Mouse (Mus musculus) thymus, adult 2 months (tissue): ENCODE results near the gene Atp11c.

ENCODE experiments used
- CTCF ChIP-seq: fragments of 200-500 bp; IDR thresholded peaks from 2 replicates; pipeline ENCODE4 v1.5.1; 2012; ENCODE audit warnings: mild to moderate bottlenecking, control low read depth, low read length, moderate library complexity, borderline replicate concordance; ENCODE audit not compliant: control insufficient read depth, poor library complexity, insufficient read depth; ENCODE audit errors: extremely low read depth
- POLR2A ChIP-seq: fragments of 200-500 bp; IDR thresholded peaks from 2 replicates; pipeline ENCODE4 v1.6.1; 2012; ENCODE audit warnings: mild to moderate bottlenecking, low read length, control low read depth, moderate library complexity; ENCODE audit not compliant: control insufficient read depth, poor library complexity, insufficient read depth; ENCODE audit errors: extremely low read depth

GRCm38 (mm10) chrX:60497750-60498149 is 94.7 kb downstream of the Atp11c start:
- TF ChIP-seq CTCF (no peak), POLR2A (no peak)
